Mouse (Mus musculus) kidney, adult 11 months (tissue): ENCODE data around the gene Tmem259.
"Not testable (repeated sequence)": the region's sequence is repeated elsewhere in the genome, so short reads cannot be mapped to it uniquely, and the experiment has no call there.

Experiments
- DNase-seq: peaks from one replicate; pipeline ENCODE4 v3.0.0; 2022

The Tmem259 gene

GRCm38 (mm10) chr10:79959847-79960601 is 24.1 kb downstream of the Tmem259 start, which contains the start of gene Wdr18:
TSS of gene Wdr18 (plus strand) at chr10:79960152.
- DNase-seq, result peak; percentile 100

GRCm38 (mm10) chr10:79959412-79959811 is 24.7 kb downstream of the Tmem259 start:
- DNase-seq, result not testable (repeated sequence)

GRCm38 (mm10) chr10:79958140-79958816 is 25.9 kb downstream of the Tmem259 start:
- peak; percentile 88 for DNase-seq

GRCm38 (mm10) chr10:79956643-79957154 is 27.4 kb downstream of the Tmem259 start:
- DNase-seq, result no peak

GRCm38 (mm10) chr10:79955691-79956090 is 28.4 kb downstream of the Tmem259 start:
- DNase-seq, result no peak

GRCm38 (mm10) chr10:79953946-79954345 is 30.2 kb downstream of the Tmem259 start:
- no peak for DNase-seq

GRCm38 (mm10) chr10:79950661-79951060 is 33.5 kb downstream of the Tmem259 start:
- no peak for DNase-seq

- DNase-seq, result no peak
Observed at GRCm38 (mm10) chr10:79949873-79950272, 34.3 kb downstream of the Tmem259 start.

- DNase-seq, result no peak
Observed at GRCm38 (mm10) chr10:79947502-79947901, 36.6 kb downstream of the Tmem259 start.

- DNase-seq, result no peak
Observed at GRCm38 (mm10) chr10:79946752-79947322, 37.3 kb downstream of the Tmem259 start.

GRCm38 (mm10) chr10:79945507-79946234 is 38.5 kb downstream of the Tmem259 start:
- peak; percentile 83 for DNase-seq

- no peak for DNase-seq
Observed at GRCm38 (mm10) chr10:79943471-79943901, 40.6 kb downstream of the Tmem259 start.

GRCm38 (mm10) chr10:79942988-79943387 is 41.1 kb downstream of the Tmem259 start:
- DNase-seq, result no peak

- DNase-seq, result no peak
Observed at GRCm38 (mm10) chr10:79940749-79941148, 43.4 kb downstream of the Tmem259 start.

- peak; percentile 77 for DNase-seq
Observed at GRCm38 (mm10) chr10:79937775-79938526, 46.2 kb downstream of the Tmem259 start.

- peak; percentile 83 for DNase-seq
Observed at GRCm38 (mm10) chr10:79936911-79937441, 47.2 kb downstream of the Tmem259 start.

- peak; percentile 85 for DNase-seq
Observed at GRCm38 (mm10) chr10:79936284-79936910, 47.7 kb downstream of the Tmem259 start.

GRCm38 (mm10) chr10:79934794-79935569 is 49.1 kb downstream of the Tmem259 start:
- no peak for DNase-seq

GRCm38 (mm10) chr10:79934272-79934721 is 49.8 kb downstream of the Tmem259 start:
- DNase-seq, result peak; percentile 91

GRCm38 (mm10) chr10:79933861-79934260 is 50.3 kb downstream of the Tmem259 start:
- DNase-seq, result no peak
